Mouse (Mus musculus) heart, embryonic 15.5 days (tissue): ENCODE results near the gene Dpysl4. TPM values are rescaled to one million over a fixed set of nuclear protein-coding genes. Genes with fewer than 3 reads are reported as not detected.

Source experiments
- ATAC-seq: fragments of 200-750 bp; cut with Nextera tagmentation; replicated peaks from 2 replicates; pipeline ENCODE4 v1.8.0; 2017; ENCODE audit warnings: low read depth, moderate TSS enrichment; ENCODE audit not compliant: insufficient number of reproducible peaks, insufficient read depth, low FRiP score
- H3K27ac ChIP-seq: fragments of 300-500 bp; sonication (generic); 2 replicates; pipeline ENCODE4 v1.5.1; 2015; ENCODE audit warnings: mild to moderate bottlenecking, inconsistent platforms
- H3K27me3 ChIP-seq: fragments of 300-500 bp; sonication (generic); 2 replicates; pipeline ENCODE4 v1.6.1; 2015; ENCODE audit warnings: inconsistent platforms
- H3K36me3 ChIP-seq: fragments of 300-500 bp; sonication (generic); 2 replicates; pipeline ENCODE4 v1.6.1; 2015; ENCODE audit warnings: mild to moderate bottlenecking, inconsistent platforms
- H3K4me1 ChIP-seq: fragments of 300-500 bp; sonication (generic); replicated peaks from 2 replicates; pipeline ENCODE4 v1.6.1; 2015; ENCODE audit warnings: inconsistent platforms
- H3K4me2 ChIP-seq: fragments of 300-500 bp; sonication (generic); 2 replicates; pipeline ENCODE4 v1.6.1; 2015; ENCODE audit warnings: inconsistent platforms, mild to moderate bottlenecking, moderate library complexity
- H3K4me3 ChIP-seq: fragments of 300-500 bp; sonication (generic); 2 replicates; pipeline ENCODE4 v1.5.1; 2015; ENCODE audit warnings: mild to moderate bottlenecking, inconsistent platforms
- H3K9ac ChIP-seq: fragments of 300-500 bp; sonication (generic); 2 replicates; pipeline ENCODE4 v1.6.1; 2015; ENCODE audit warnings: mild to moderate bottlenecking, inconsistent platforms
- H3K9me3 ChIP-seq: fragments of 300-500 bp; sonication (generic); replicated peaks from 2 replicates; pipeline ENCODE4 v1.6.1; 2016; ENCODE audit warnings: inconsistent platforms
- WGBS: fragments of 180-500 bp; shearing (Covaris S2); methylation state at CpG from one replicate; pipeline ENCODE4 v1.1.7; 2015; ENCODE audit warnings: mixed read lengths; 5-methylcytosine and 5-hydroxymethylcytosine counted together
- polyA plus RNA-seq: library from polyadenylated mRNA; unstranded; fragments of >200 nt; fragmentation: Nextera tagmentation; extraction: Ambion mirVana; gene quantifications from 2 replicates; pipeline ENCODE4 v1.2.1, GENCODE M21; 2015

The Dpysl4 gene
- 3.3 and 3.6 TPM in 2 replicates for polyA plus RNA-seq

DNA sequence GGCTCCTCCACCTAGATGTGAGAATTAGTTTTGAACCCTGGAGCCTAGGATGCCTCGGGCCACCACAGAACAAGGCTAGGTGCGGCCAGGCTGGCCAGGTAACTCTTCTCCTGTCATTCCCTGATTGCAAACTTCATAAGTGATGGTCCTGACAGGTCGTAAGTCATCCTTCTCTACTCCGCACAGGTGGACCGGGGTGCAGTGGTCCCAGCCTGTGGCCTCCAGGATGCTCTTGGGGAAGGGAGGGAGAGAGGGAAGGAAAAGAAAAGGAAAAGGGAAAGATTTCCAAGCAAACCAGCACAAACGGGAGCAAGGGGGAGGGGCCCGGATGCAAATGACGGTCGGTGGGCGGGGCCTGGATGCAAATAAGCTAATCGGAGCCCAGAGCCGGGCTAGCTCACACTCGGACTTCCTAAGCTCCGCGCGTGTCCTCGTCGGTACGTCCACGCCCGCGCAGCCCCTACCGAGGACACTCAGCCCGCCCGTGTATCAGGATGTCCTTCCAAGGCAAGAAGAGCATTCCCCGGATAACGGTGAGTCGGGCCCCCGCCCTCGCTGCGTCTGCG is at the start of gene Dpysl4:
Dpysl4 (plus strand) TSS at position 373 of the 566 bp plus-strand sequence.
- Histone ChIP-seq H3K9me3 (no peaks in the 10 kb centered on the region), H3K27me3 (peaks cover 75% of the 10 kb centered on the region), H3K4me1 (peaks cover 10% of the 10 kb centered on the region), H3K4me2 (peak within 1 kb of the TSS; percentile 90), H3K9ac (peak within 1 kb of the TSS; percentile 41), H3K36me3 (no peaks in the 10 kb centered on the region), H3K4me3 (peak within 1 kb of the TSS; percentile 54), H3K27ac (no peak within 1 kb of the TSS)
- ATAC-seq, result peak; percentile 41; the same call in 1 of the 2 replicates
- 7% methylated on average over 32 of the region's 32 CpGs for WGBS

DNA sequence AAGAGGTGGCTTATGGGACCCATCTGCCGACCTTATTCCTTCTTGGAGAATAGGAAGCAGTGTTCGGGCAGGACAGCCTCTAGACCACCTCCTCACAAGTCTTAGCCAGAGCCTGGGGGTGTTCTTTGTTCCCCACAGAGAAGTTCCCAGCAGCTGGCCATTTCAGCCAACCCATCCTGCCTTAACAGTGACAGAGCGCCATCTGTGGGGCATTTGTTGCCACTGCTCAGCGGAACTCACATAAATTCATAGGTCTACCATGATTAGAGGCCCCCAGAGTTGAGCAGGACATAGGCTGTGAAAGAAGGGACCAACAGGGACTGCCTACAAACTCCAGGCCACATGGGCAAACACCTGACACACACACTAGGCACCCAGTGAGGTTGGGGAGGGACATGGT is 22.4 kb upstream of the Dpysl4 start:
- Histone ChIP-seq H3K4me2 (no peak overlapping the region), H3K36me3 (no peaks in the 10 kb centered on the region), H3K4me1 (no peaks in the 10 kb centered on the region), H3K9me3 (no peaks in the 10 kb centered on the region), H3K9ac (no peak overlapping the region), H3K4me3 (no peak overlapping the region), H3K27ac (no peak overlapping the region), H3K27me3 (0 out of 2 replicates have a peak, but pooled peaks cover 8% of the 10 kb centered on the region)
- WGBS, result 49% methylated on average over 4 of the region's 4 CpGs
- ATAC-seq, result no peak

DNA sequence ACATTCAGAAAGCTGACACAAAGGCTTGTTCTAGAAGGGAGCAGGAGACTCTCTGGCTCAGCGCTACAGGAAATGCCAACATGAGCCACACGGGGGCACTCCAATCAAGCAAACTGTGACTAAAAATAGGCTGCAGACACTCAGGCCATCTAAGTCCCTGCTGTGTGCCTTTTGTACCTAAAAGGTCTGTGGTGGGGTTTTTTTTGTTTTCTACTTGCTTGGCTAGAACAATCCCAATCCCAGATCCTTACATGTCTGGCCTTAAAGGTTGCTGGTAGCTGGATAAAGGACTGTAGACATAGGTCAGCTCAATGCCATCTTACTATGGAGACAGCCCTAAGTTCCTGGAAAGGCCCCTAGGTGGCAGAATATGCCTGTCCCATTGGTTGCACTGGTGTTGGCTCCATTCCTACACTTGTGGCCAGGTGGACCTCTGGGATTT is 17.6 kb upstream of the Dpysl4 start:
- WGBS, result 0% methylated on average over 2 of the region's 2 CpGs

DNA sequence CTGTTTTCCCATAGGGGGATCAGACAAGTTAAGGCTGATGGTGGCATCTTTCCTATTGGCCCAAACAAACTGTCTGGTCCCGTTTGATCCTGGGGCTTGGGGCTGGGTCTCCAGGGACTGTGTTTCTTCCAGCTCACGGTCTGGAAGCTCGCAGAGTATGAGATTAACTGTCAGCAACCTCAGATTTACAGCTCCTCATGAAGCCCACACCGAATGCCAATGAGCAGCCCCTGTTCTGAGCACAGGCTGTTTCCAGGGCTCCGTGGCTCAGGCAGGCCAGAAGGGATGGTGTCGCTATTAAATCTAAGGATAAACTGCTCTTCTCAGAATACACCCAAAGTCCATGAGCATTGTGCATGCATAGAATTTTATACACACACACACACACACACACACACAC is 11.6 kb upstream of the Dpysl4 start:
- no peaks in the 10 kb centered on the region for H3K4me1 ChIP-seq
- ATAC-seq, result no peak
- no peak overlapping the region for H3K4me2 ChIP-seq
- H3K4me3 ChIP-seq, result no peak overlapping the region
- H3K27me3 ChIP-seq, result peaks cover 14% of the 10 kb centered on the region
- H3K9ac ChIP-seq, result no peak overlapping the region
- H3K27ac ChIP-seq, result no peak overlapping the region
- 30% methylated on average over 6 of the region's 6 CpGs for WGBS
- no peaks in the 10 kb centered on the region for H3K9me3 ChIP-seq
- H3K36me3 ChIP-seq, result no peaks in the 10 kb centered on the region

More for the DNA sequence above, 17.6 kb upstream of the Dpysl4 start:
- H3K4me1 ChIP-seq, result no peaks in the 10 kb centered on the region
- H3K9ac ChIP-seq, result no peak overlapping the region
- H3K27ac ChIP-seq, result no peak overlapping the region
- no peak overlapping the region for H3K4me2 ChIP-seq
- H3K27me3 ChIP-seq, result 0 out of 2 replicates have a peak, but pooled peaks cover 8% of the 10 kb centered on the region
- no peak overlapping the region for H3K4me3 ChIP-seq
- H3K36me3 ChIP-seq, result no peaks in the 10 kb centered on the region
- ATAC-seq, result no peak
- H3K9me3 ChIP-seq, result no peaks in the 10 kb centered on the region

DNA sequence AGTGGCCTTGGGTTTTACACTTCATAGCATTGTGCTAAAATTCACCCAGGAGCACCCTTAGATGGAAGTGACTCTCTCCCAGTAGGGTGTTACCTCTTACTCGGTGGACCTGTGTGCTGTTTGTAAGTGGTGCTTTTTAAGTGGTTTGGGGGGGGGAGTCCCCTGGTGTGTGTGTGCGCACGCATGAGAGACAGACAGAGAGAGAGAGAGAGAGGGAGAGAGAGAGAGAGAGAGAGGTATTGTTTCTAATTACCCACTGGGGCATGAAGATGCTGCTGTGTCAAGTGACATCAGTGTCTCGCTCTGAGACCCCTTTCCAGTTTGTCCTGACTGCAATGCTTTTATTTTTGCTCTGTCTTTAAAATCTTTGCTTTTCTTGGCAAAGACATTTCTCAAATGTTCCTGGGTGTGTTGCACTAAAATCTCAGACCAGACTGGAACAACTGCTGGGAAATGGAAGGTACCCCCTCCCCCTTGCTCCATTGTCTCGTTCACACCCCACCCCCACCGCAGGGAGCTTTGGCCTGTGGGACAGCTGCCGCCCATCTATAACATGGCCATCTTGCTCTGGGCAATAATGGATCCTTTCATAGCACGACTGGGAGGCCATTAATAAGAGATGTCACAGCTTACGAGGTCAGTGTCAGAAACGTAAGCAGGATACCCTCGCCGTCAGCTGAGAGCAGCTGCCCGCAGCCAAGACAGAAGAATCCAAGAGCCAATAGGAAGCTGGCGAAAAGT is 10.6 kb upstream of the Dpysl4 start:
- Histone ChIP-seq H3K27ac (no peak overlapping the region), H3K9me3 (no peaks in the 10 kb centered on the region), H3K36me3 (no peaks in the 10 kb centered on the region), H3K9ac (no peak overlapping the region), H3K27me3 (peaks cover 16% of the 10 kb centered on the region), H3K4me2 (no peak overlapping the region), H3K4me3 (no peak overlapping the region), H3K4me1 (no peaks in the 10 kb centered on the region)
- ATAC-seq, result no peak
- 56% methylated on average over 14 of the region's 14 CpGs for WGBS

DNA sequence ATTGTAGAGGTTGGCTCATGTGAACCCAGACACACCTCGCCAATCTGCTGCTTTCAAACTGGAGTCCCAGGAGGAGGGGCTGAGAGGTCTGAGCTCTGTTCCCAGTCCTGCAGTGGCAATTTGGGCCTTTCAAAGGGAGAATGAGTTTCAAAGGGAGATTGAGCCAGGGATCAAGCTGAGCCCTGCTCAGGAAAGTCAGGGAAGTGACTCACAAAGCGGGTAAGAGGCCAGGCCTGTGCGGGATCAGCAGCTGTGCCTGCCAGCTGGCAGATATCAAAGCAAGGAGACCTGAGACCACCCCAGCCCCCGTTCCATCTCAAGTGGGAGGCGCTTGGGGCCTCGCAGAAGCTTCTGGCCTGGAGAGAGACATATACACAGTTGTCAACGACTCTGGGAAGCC is 8.5 kb upstream of the Dpysl4 start:
- no peaks in the 10 kb centered on the region for H3K4me1 ChIP-seq
- H3K4me2 ChIP-seq, result no peak overlapping the region
- no peak overlapping the region for H3K27ac ChIP-seq
- no peak for ATAC-seq
- no peaks in the 10 kb centered on the region for H3K9me3 ChIP-seq
- H3K9ac ChIP-seq, result no peak overlapping the region
- WGBS, result 26% methylated on average over 7 of the region's 7 CpGs
- peaks cover 23% of the 10 kb centered on the region for H3K27me3 ChIP-seq
- no peaks in the 10 kb centered on the region for H3K36me3 ChIP-seq
- H3K4me3 ChIP-seq, result no peak overlapping the region

DNA sequence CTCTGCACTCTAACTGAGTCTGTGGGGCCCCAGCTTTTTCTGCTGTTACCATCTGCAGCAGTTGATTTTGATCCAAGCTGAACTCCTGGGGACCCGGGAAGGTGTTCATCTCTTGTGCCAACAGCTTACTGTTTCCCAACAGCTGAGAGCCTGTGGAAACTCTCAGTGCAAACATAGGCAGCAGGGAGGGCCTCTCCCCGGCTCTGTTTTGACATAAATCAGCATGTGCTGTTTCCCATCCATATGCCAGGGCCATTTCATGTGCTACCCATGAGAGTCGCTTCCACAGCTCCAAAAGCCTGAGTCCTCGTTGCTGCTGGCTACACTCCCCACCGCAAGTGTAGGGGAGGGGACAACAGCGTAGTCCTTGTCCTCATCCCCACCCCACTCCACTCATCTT is 7.6 kb upstream of the Dpysl4 start:
- Histone ChIP-seq H3K9me3 (no peaks in the 10 kb centered on the region), H3K9ac (no peak overlapping the region), H3K27ac (no peak overlapping the region), H3K36me3 (no peaks in the 10 kb centered on the region), H3K4me3 (no peak overlapping the region), H3K4me2 (no peak overlapping the region), H3K27me3 (peaks cover 28% of the 10 kb centered on the region), H3K4me1 (no peaks in the 10 kb centered on the region)
- no peak for ATAC-seq
- 59% methylated on average over 6 of the region's 6 CpGs for WGBS

DNA sequence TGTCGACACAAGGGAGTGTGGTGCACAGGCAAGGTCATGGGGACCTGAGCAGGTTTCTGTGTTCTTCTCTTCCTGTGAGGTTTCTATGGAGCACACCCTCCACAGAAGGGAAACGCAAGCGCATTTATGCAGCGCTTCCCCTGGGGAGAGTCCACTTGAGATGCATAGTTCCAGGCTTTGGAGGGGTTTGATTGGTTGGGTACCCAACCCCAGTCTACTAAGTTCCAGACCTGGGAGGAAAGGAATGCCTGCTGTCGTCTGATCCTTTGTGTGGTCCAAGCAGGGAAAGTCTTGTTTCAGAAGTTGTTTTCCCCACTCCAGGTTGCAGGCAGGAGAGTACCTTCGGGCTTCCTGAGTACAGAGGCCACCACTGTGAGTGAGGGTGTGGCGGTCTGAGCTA is 6.7 kb upstream of the Dpysl4 start:
- WGBS, result 63% methylated on average over 7 of the region's 7 CpGs
- ATAC-seq, result no peak
- H3K4me2 ChIP-seq, result no peak overlapping the region
- H3K27ac ChIP-seq, result no peak overlapping the region
- H3K36me3 ChIP-seq, result no peaks in the 10 kb centered on the region
- no peak overlapping the region for H3K4me3 ChIP-seq
- H3K4me1 ChIP-seq, result no peaks in the 10 kb centered on the region
- H3K9ac ChIP-seq, result no peak overlapping the region
- no peaks in the 10 kb centered on the region for H3K9me3 ChIP-seq
- peaks cover 35% of the 10 kb centered on the region for H3K27me3 ChIP-seq

DNA sequence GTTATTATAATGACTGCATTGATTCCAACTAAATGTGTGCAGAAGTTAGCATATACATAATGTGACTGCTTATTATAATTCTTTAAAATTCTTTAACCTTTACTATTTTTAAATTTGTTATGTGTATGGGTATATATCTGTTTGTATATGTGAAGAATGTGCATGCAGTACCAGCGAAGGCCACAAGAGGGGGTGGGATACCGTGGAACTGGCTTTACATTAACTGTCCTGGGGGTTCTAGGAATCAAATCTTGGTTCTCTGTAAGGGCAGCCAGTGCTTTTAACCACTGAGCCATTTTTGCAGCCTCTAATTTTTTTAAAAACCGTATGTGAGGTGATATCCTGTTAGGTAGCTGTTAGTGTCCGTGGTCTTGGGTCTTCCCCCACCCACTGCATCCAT is 5.1 kb upstream of the Dpysl4 start:
- Histone ChIP-seq H3K4me1 (no peaks in the 10 kb centered on the region; the same call in 1 of the 2 replicates), H3K9ac (no peak overlapping the region), H3K9me3 (no peaks in the 10 kb centered on the region), H3K4me3 (no peak overlapping the region), H3K36me3 (no peaks in the 10 kb centered on the region), H3K27ac (no peak overlapping the region), H3K4me2 (no peak overlapping the region), H3K27me3 (peaks cover 51% of the 10 kb centered on the region)
- no peak for ATAC-seq
- WGBS, result 68% methylated on average over 4 of the region's 4 CpGs

DNA sequence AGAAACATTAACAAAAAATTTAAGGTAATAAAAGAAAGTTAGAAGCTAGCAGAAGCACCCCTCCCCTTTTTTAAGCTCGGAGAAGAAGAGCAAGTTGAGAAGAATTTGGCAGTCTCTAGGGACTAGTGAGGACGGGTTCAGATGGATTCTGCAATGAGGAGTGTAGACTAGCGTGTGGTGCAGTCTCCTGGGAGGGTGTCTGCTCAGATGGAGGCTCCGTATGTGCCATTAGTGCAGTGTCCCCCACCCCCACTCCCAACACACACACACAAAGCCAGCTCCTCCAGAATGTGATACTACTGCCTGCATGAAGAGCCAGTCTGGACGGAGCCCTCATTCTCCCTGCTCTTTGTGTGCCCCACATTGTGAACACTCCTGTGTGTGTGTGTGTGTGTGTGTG is 4.6 kb upstream of the Dpysl4 start:
- no peaks in the 10 kb centered on the region for H3K36me3 ChIP-seq
- peaks cover 4% of the 10 kb centered on the region for H3K4me1 ChIP-seq
- H3K4me3 ChIP-seq, result no peak overlapping the region
- H3K9ac ChIP-seq, result no peak overlapping the region
- no peaks in the 10 kb centered on the region for H3K9me3 ChIP-seq
- H3K4me2 ChIP-seq, result no peak overlapping the region
- no peak overlapping the region for H3K27ac ChIP-seq
- ATAC-seq, result no peak
- H3K27me3 ChIP-seq, result peaks cover 53% of the 10 kb centered on the region
- 57% methylated on average over 5 of the region's 5 CpGs for WGBS

DNA sequence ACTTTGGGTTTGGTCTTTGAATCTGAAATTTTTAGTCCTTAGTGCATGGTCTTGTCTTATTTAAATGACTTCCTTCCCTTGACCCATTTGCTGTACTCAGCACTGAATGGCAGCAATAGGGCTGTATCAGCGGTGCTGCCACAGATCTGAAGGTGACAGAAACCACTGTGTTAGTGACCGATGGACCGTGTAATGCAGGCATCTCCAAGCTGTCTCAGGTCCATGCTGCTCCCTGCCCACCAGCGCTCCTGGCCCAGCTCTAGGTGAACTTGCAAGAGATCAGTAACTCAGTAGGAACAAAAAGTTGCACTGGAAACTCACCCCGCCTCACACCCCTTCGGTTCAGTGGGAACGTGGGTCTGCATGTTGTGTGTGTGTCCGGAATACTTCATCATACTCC is 3.5 kb upstream of the Dpysl4 start:
- Histone ChIP-seq H3K27me3 (peaks cover 58% of the 10 kb centered on the region), H3K36me3 (no peaks in the 10 kb centered on the region), H3K27ac (no peak overlapping the region), H3K4me3 (no peak overlapping the region), H3K4me2 (no peak overlapping the region), H3K9ac (no peak overlapping the region), H3K9me3 (no peaks in the 10 kb centered on the region), H3K4me1 (peaks cover 10% of the 10 kb centered on the region)
- ATAC-seq, result no peak
- 76% methylated on average over 8 of the region's 8 CpGs for WGBS

DNA sequence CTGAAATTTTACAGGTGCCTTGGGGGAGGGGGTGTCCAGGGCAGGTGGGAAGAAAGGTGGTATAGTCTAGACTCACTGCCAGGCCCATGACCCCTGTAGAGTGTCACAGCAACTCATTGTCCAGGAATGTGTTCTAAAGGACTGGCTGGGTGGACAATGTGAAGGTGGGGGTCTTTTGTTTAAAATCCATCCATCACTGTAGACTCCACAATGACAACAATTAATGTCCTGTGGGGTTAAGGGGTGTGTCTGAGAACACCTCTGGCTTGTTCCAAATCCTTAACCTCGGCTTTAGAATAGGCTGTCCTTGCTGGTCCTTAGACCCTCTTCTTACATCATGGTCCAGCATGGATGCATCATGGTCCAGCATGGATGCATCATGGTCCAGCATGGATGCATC is 1.5 kb upstream of the Dpysl4 start:
- ATAC-seq, result no peak
- H3K9ac ChIP-seq, result no peak overlapping the region
- H3K27me3 ChIP-seq, result peaks cover 71% of the 10 kb centered on the region
- H3K4me2 ChIP-seq, result no peak overlapping the region
- peaks cover 10% of the 10 kb centered on the region for H3K4me1 ChIP-seq
- no peaks in the 10 kb centered on the region for H3K36me3 ChIP-seq
- no peak overlapping the region for H3K27ac ChIP-seq
- 58% methylated on average over 1 of the region's 1 CpGs for WGBS
- no peak overlapping the region for H3K4me3 ChIP-seq
- no peaks in the 10 kb centered on the region for H3K9me3 ChIP-seq
